Mouse (Mus musculus) intestine, embryonic 16.5 days (tissue): ENCODE measurements at regions not wholly inside any gene's neighbourhood (a gene's known extent, or its start where the extent isn't known, plus 50 kb on each side); places are given as distances from the start of the nearest gene placed in this dataset.

ENCODE experiments used
- ATAC-seq: fragments of 200-750 bp; cut with Nextera tagmentation; 2 replicates; pipeline ENCODE4 v1.8.0; 2017; ENCODE audit warnings: moderate TSS enrichment, moderate library complexity
- H3K27ac ChIP-seq: fragments of 300-500 bp; sonication (generic); 2 replicates; pipeline ENCODE4 v1.5.1; 2014; ENCODE audit warnings: mild to moderate bottlenecking, low read length
- H3K27me3 ChIP-seq: fragments of 300-500 bp; sonication (generic); replicated peaks from 2 replicates; pipeline ENCODE4 v1.6.1; 2014; ENCODE audit warnings: low read length, control low read depth, mixed read lengths; ENCODE audit not compliant: control insufficient read depth, insufficient read depth
- H3K36me3 ChIP-seq: fragments of 300-500 bp; sonication (generic); 2 replicates; pipeline ENCODE4 v1.6.1; 2014; ENCODE audit warnings: low read length, control low read depth; ENCODE audit not compliant: control insufficient read depth, insufficient read depth
- H3K4me1 ChIP-seq: fragments of 300-500 bp; sonication (generic); 2 replicates; pipeline ENCODE4 v1.6.1; 2014; ENCODE audit warnings: low read length, control low read depth, mixed read lengths; ENCODE audit not compliant: control insufficient read depth, insufficient read depth
- H3K4me2 ChIP-seq: fragments of 300-500 bp; sonication (generic); 2 replicates; pipeline ENCODE4 v1.6.1; 2014; ENCODE audit warnings: low read depth, low read length, control low read depth
- H3K4me3 ChIP-seq: fragments of 300-500 bp; sonication (generic); 2 replicates; pipeline ENCODE4 v1.5.1; 2014; ENCODE audit warnings: mild to moderate bottlenecking, low read length
- H3K9ac ChIP-seq: fragments of 300-500 bp; sonication (generic); 2 replicates; pipeline ENCODE4 v1.6.1; 2014; ENCODE audit warnings: low read depth, low read length
- H3K9me3 ChIP-seq: fragments of 300-500 bp; sonication (generic); 2 replicates; pipeline ENCODE4 v1.6.1; 2016; ENCODE audit warnings: low read length, control low read depth; ENCODE audit not compliant: control insufficient read depth
- WGBS: fragments of 180-500 bp; shearing (Covaris S2); extraction: QIAGEN DNeasy Blood & Tissue Kit; methylation state at CpG from one replicate; pipeline ENCODE4 v1.1.7; 2014; 5-methylcytosine and 5-hydroxymethylcytosine counted together

GRCm38 (mm10) chr14:123219590-123219989 is 235.8 kb upstream of the Tmtc4 start:
- Histone ChIP-seq H3K36me3 (no peaks in the 10 kb centered on the region), H3K4me3 (no peak overlapping the region), H3K9me3 (no peaks in the 10 kb centered on the region), H3K4me2 (no peak overlapping the region), H3K27me3 (no peaks in the 10 kb centered on the region), H3K27ac (no peak overlapping the region), H3K9ac (no peak overlapping the region), H3K4me1 (no peaks in the 10 kb centered on the region)
- ATAC-seq = no peak
- 75% methylated on average over 1 of the region's 1 CpGs for WGBS

DNA sequence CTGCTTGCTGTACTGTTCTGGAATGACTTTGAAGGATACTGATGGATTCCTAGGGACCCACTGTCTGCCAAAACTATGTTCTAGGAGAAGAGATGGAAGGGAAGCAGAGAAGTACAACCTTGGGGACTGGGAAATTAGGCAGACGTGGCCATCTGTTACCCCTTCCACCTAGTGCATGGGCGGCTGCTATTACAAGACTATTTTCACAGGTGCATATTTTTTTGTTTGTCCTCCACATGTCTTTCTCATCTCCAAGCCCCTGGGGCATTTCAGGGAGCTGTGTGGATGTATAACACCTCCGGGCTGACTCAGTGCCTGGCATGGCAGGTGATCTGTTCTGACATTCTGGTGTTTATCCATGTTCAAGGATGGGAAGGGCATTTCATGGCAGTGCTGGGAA is 226.4 kb upstream of the Tmtc4 start:
- Histone ChIP-seq H3K36me3 (no peaks in the 10 kb centered on the region), H3K9ac (no peak overlapping the region), H3K4me2 (no peak overlapping the region), H3K27me3 (no peaks in the 10 kb centered on the region), H3K9me3 (no peaks in the 10 kb centered on the region), H3K4me3 (no peak overlapping the region), H3K27ac (no peak overlapping the region), H3K4me1 (no peaks in the 10 kb centered on the region)
- WGBS = 82% methylated on average over 3 of the region's 3 CpGs
- no peak for ATAC-seq

- WGBS = 74% methylated on average over 2 of the region's 2 CpGs
Measured at GRCm38 (mm10) chr14:123202848-123203247, 219.0 kb upstream of the Tmtc4 start.

DNA sequence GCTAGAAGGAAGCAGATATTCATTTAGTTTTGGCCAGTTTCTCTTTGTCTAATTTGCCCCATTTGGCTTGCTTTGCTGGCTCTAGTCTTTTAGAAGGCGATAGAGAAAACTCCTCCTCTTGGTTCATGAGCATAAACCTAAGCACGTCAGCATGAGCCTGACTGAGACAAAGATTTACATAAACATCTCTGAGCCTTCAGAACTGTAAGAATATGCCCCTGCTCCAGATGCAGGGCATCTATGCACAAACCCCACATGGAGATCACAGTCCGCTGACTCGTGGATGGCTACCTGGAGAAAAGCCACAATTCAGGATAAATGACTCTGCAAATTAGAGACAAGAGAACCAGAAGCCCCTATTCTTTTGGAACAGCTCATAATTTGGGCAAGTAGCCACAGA is 218.5 kb upstream of the Tmtc4 start:
- H3K9me3 ChIP-seq = no peaks in the 10 kb centered on the region
- no peak overlapping the region for H3K9ac ChIP-seq
- no peaks in the 10 kb centered on the region for H3K27me3 ChIP-seq
- no peak overlapping the region for H3K27ac ChIP-seq
- no peaks in the 10 kb centered on the region for H3K36me3 ChIP-seq
- ATAC-seq = no peak
- no peaks in the 10 kb centered on the region for H3K4me1 ChIP-seq
- no peak overlapping the region for H3K4me3 ChIP-seq
- 49% methylated on average over 4 of the region's 4 CpGs for WGBS
- 0 out of 2 replicates have a peak overlapping the region, but pooled peaks have one; percentile 21 for H3K4me2 ChIP-seq

More at GRCm38 (mm10) chr14:123202848-123203247, 219.0 kb upstream of the Tmtc4 start:
- Histone ChIP-seq H3K27me3 (no peaks in the 10 kb centered on the region), H3K27ac (no peak overlapping the region), H3K9me3 (no peaks in the 10 kb centered on the region), H3K4me2 (no peak overlapping the region), H3K4me1 (no peaks in the 10 kb centered on the region), H3K4me3 (no peak overlapping the region), H3K9ac (no peak overlapping the region), H3K36me3 (no peaks in the 10 kb centered on the region)
- no peak for ATAC-seq

DNA sequence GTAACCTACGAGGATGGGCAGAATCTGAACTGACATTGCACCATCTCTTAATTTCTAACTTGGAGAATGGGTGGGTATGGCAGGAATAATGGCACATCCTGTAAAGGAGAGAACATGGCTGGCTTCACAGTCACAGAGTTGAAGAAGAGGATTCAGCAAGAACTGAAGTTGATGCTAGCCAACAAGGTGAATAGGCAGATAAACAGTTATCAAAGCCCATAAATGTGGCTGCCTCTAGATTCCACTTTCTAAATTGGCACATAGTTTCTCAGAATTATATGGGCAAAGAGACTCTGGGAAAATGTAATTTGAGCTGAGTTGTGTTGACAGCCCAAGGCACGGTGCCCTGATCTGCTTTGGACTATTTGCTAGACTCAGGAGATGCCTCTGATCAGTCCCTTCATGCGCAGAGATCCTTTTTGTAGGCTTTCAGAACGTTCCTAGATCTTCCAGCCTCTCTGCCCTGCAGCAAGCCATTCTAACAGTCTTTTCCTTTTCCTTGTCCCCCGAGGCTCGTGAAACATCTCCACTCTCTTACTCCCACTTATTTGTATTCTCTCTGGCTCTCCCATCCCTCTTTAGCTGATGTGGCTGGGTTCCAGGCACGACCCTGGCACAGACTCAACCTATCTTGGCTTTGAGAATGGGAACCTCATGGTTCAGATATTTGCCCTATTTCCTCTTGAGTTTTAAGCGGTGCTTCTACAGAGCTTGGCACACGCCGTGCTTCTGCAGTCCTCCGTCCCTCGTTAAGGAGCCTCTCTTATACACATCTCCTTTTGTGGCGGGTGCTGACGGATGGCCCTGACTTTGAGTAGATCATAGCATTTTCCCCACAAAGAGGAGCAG is 217.8 kb upstream of the Tmtc4 start:
- Histone ChIP-seq H3K4me3 (no peak overlapping the region), H3K27ac (no peak overlapping the region), H3K4me2 (0 out of 2 replicates have a peak overlapping the region, but pooled peaks have one; percentile 21), H3K27me3 (no peaks in the 10 kb centered on the region), H3K9ac (no peak overlapping the region), H3K36me3 (no peaks in the 10 kb centered on the region), H3K4me1 (no peaks in the 10 kb centered on the region), H3K9me3 (no peaks in the 10 kb centered on the region)
- 57% methylated on average over 14 of the region's 14 CpGs for WGBS
- ATAC-seq = 0 out of 2 replicates have a peak, but pooled peaks have one; percentile 28

GRCm38 (mm10) chr14:123199111-123199510 is 215.3 kb upstream of the Tmtc4 start:
- no peak overlapping the region for H3K9ac ChIP-seq
- H3K27me3 ChIP-seq = no peaks in the 10 kb centered on the region
- H3K9me3 ChIP-seq = no peaks in the 10 kb centered on the region
- H3K4me3 ChIP-seq = no peak overlapping the region
- 65% methylated on average over 3 of the region's 3 CpGs for WGBS
- H3K4me1 ChIP-seq = no peaks in the 10 kb centered on the region
- no peak overlapping the region for H3K27ac ChIP-seq
- no peak overlapping the region for H3K4me2 ChIP-seq
- no peaks in the 10 kb centered on the region for H3K36me3 ChIP-seq
- ATAC-seq = no peak

GRCm38 (mm10) chr14:123192574-123192973 is 208.7 kb upstream of the Tmtc4 start:
- H3K9ac ChIP-seq = no peak overlapping the region
- H3K4me1 ChIP-seq = no peaks in the 10 kb centered on the region
- H3K27ac ChIP-seq = no peak overlapping the region
- H3K4me2 ChIP-seq = no peak overlapping the region
- H3K9me3 ChIP-seq = no peaks in the 10 kb centered on the region
- H3K27me3 ChIP-seq = no peaks in the 10 kb centered on the region
- 83% methylated on average over 2 of the region's 2 CpGs for WGBS
- H3K4me3 ChIP-seq = no peak overlapping the region
- no peak for ATAC-seq
- H3K36me3 ChIP-seq = no peaks in the 10 kb centered on the region

DNA sequence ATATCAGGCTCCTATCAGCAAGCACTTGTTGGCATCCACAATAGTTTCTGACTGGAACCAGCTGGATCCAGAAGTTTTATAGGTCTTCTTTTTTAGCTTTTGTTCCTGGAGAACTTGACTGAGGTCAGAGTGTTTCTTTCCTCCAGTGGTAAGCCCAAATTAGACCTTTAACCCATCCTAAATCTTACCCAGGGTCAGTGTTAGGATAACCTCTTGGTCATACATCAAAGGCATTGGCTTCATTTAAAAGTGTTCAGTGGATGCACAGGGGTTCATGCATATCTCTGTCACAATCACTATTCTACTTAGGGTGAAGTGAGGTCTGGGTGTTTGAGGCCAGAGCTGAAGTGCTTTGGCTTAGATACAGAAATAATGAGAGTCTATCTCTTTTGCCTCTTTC is 206.9 kb upstream of the Tmtc4 start:
- no peaks in the 10 kb centered on the region for H3K9me3 ChIP-seq
- no peaks in the 10 kb centered on the region for H3K4me1 ChIP-seq
- no peak overlapping the region for H3K27ac ChIP-seq
- no peaks in the 10 kb centered on the region for H3K27me3 ChIP-seq
- H3K4me2 ChIP-seq = no peak overlapping the region
- H3K4me3 ChIP-seq = no peak overlapping the region
- no peak for ATAC-seq
- H3K36me3 ChIP-seq = no peaks in the 10 kb centered on the region
- H3K9ac ChIP-seq = no peak overlapping the region

- Histone ChIP-seq H3K36me3 (no peaks in the 10 kb centered on the region), H3K4me2 (no peak overlapping the region), H3K27ac (no peak overlapping the region), H3K9me3 (no peaks in the 10 kb centered on the region), H3K4me3 (no peak overlapping the region), H3K9ac (no peak overlapping the region), H3K4me1 (no peaks in the 10 kb centered on the region), H3K27me3 (no peaks in the 10 kb centered on the region)
- no peak for ATAC-seq
- 60% methylated on average over 11 of the region's 11 CpGs for WGBS
Measured at GRCm38 (mm10) chr14:123187270-123188058, 203.6 kb upstream of the Tmtc4 start.
